Mouse (Mus musculus): Measurements from ENCODE around the gene Ube2g2. TPM values are rescaled to one million over a fixed set of nuclear protein-coding genes. Genes with fewer than 3 reads are reported as not detected.
"Not testable (repeated sequence)": the region's sequence is repeated elsewhere in the genome, so short reads cannot be mapped to it uniquely, and the experiment has no call there.

Gene Ube2g2
- polyA plus RNA-seq, 1 experiment, result 38.8 TPM

- H3K4me1 ChIP-seq (ENCODE audit: control insufficient read depth, insufficient read depth, low read length), result peaks cover 4% of the 10 kb centered on the region
- TF ChIP-seq POLR2A (IDR thresholded peaks at IDR 0.05; ENCODE audit: extremely low read depth, insufficient read depth, low read length), result no peak
- no peak for TF ChIP-seq CTCF (IDR thresholded peaks at IDR 0.05; ENCODE audit: extremely low read depth, insufficient read depth, low read length)
These were observed 64.0 kb downstream of the Ube2g2 start, which contains the start of gene Tspear for GRCm38 (mm10) chr10:77685895-77686664. Tspear (plus strand) TSS chr10:77686569.

GRCm38 (mm10) chr10:77687021-77687420 is 64.9 kb downstream of the Ube2g2 start:
- Histone ChIP-seq H3K4me3 (ENCODE audit: insufficient read depth, low read length) (no peak overlapping the region), H3K4me1 (ENCODE audit: control insufficient read depth, insufficient read depth, low read length) (peaks cover 4% of the 10 kb centered on the region)
- TF ChIP-seq CTCF (IDR thresholded peaks at IDR 0.05; ENCODE audit: extremely low read depth, insufficient read depth, low read length) (no peak), POLR2A (IDR thresholded peaks at IDR 0.05; ENCODE audit: extremely low read depth, insufficient read depth, low read length) (no peak)

More at GRCm38 (mm10) chr10:77685895-77686664, 64.0 kb downstream of the Ube2g2 start, which contains the start of gene Tspear:
- Histone ChIP-seq H3K27ac (ENCODE audit: insufficient read depth, low read length) (no peak within 1 kb of the TSS), H3K4me3 (ENCODE audit: insufficient read depth, low read length) (no peak within 1 kb of the TSS)

DNA sequence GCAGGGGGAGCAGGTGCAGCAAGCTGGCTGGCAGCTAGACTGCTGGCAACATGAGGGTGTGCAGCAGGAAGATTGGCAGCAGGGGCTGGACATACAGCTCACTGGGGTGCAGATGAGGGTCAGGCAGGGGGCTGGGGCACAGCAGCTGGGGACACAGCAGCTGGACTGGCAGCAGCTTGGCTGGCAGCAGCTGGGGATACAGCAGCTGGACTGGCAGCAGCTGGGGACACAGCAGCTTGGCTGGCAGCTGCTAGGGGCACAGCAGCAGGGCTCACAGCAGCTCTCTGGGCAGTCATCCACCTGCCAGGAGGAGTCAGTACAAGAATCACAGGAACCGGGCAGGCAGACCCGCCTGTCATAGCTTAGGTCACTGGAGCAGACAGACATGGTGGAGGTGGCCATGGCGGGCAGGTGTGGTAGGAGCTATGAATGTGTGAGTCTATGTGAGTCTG is 68.3 kb downstream of the Ube2g2 start, which contains the start of gene Gm19402:
Gene Gm19402, minus strand, starts transcription at position 402 of the 452 bp plus-strand sequence.
- not testable (repeated sequence) for H3K4me1 ChIP-seq (ENCODE audit: control insufficient read depth, insufficient read depth, low read length); H3K27ac ChIP-seq (ENCODE audit: insufficient read depth, low read length)

More at GRCm38 (mm10) chr10:77687021-77687420, 64.9 kb downstream of the Ube2g2 start:
- H3K27ac ChIP-seq (ENCODE audit: insufficient read depth, low read length), result no peak overlapping the region

More for the DNA sequence above, 68.3 kb downstream of the Ube2g2 start, which contains the start of gene Gm19402:
- not testable (repeated sequence) for H3K4me3 ChIP-seq (ENCODE audit: insufficient read depth, low read length)

Other genes with a start within 250 kb of the Ube2g2 start
- 105 and 113 TPM in 2 replicates for gene Adarb1, start 204.0 kb upstream of the Ube2g2 start, polyA plus RNA-seq (2012; rRNA removed)
- gene Fam207a, start 106.5 kb upstream of the Ube2g2 start, polyA plus RNA-seq (2012; rRNA removed), result 34.5 and 35.1 TPM in 2 replicates
- gene Itgb2, start 92.0 kb upstream of the Ube2g2 start, polyA plus RNA-seq (2012; rRNA removed), result 6.1 and 7.3 TPM in 2 replicates
- 111 and 113 TPM in 2 replicates for gene Pttg1ip, start 40.6 kb upstream of the Ube2g2 start, polyA plus RNA-seq (2012; rRNA removed)
- gene Sumo3, start 16.2 kb upstream of the Ube2g2 start, polyA plus RNA-seq (2012; rRNA removed), result 270 and 272 TPM in 2 replicates
- 9.3 TPM in 1 of 2 replicates, not detected in the other for gene Gm49325, start 16.1 kb upstream of the Ube2g2 start, polyA plus RNA-seq (2012; rRNA removed)
- 0.29 TPM in 1 of 2 replicates, not detected in the other for gene Tspear, start 64.3 kb downstream of the Ube2g2 start, polyA plus RNA-seq (2012; rRNA removed)
- not detected in 2 replicates for gene Gm19402, start 68.5 kb downstream of the Ube2g2 start, polyA plus RNA-seq (2012; rRNA removed)
- not detected in 2 replicates for gene Gm9508, start 75.0 kb downstream of the Ube2g2 start, polyA plus RNA-seq (2012; rRNA removed)
- not detected in 2 replicates for gene Gm10272, start 84.4 kb downstream of the Ube2g2 start, polyA plus RNA-seq (2012; rRNA removed)
- not detected in 2 replicates for gene Gm10024, start 89.2 kb downstream of the Ube2g2 start, polyA plus RNA-seq (2012; rRNA removed)
- gene Gm10142, start 93.5 kb downstream of the Ube2g2 start, polyA plus RNA-seq (2012; rRNA removed), result not detected in 2 replicates
- gene Krtap12-1, start 98.3 kb downstream of the Ube2g2 start, polyA plus RNA-seq (2012; rRNA removed), result not detected in 2 replicates
- not detected in 2 replicates for gene Gm10100, start 104.2 kb downstream of the Ube2g2 start, polyA plus RNA-seq (2012; rRNA removed)
- gene Gm18596, start 120.4 kb downstream of the Ube2g2 start, polyA plus RNA-seq (2012; rRNA removed), result not detected in 2 replicates
- gene Gm9736, start 129.1 kb downstream of the Ube2g2 start, polyA plus RNA-seq (2012; rRNA removed), result not detected in 2 replicates
- gene Gm3233, start 137.4 kb downstream of the Ube2g2 start, polyA plus RNA-seq (2012; rRNA removed), result not detected in 2 replicates
- not detected in 2 replicates for gene Gm3238, start 149.1 kb downstream of the Ube2g2 start, polyA plus RNA-seq (2012; rRNA removed)
- gene Gm7138, start 154.7 kb downstream of the Ube2g2 start, polyA plus RNA-seq (2012; rRNA removed), result not detected in 2 replicates
- gene Gm3250, start 160.3 kb downstream of the Ube2g2 start, polyA plus RNA-seq (2012; rRNA removed), result not detected in 2 replicates
- not detected in 2 replicates for gene Gm7137, start 165.9 kb downstream of the Ube2g2 start, polyA plus RNA-seq (2012; rRNA removed)
- gene Gm9639, start 172.8 kb downstream of the Ube2g2 start, polyA plus RNA-seq (2012; rRNA removed), result not detected in 2 replicates
- not detected in 2 replicates for gene Gm19668, start 176.9 kb downstream of the Ube2g2 start, polyA plus RNA-seq (2012; rRNA removed)
- gene Gm9507, start 189.6 kb downstream of the Ube2g2 start, polyA plus RNA-seq (2012; rRNA removed), result not detected in 2 replicates
- not detected in 2 replicates for gene Gm2696, start 192.4 kb downstream of the Ube2g2 start, polyA plus RNA-seq (2012; rRNA removed)
- gene Krtap10-4, start 204.8 kb downstream of the Ube2g2 start, polyA plus RNA-seq (2012; rRNA removed), result not detected in 2 replicates
- not detected in 2 replicates for gene Krtap10-10, start 213.7 kb downstream of the Ube2g2 start, polyA plus RNA-seq (2012; rRNA removed)
- not detected in 2 replicates for gene Gm36176, start 224.5 kb downstream of the Ube2g2 start, polyA plus RNA-seq (2012; rRNA removed)
- gene Gm10318, start 230.6 kb downstream of the Ube2g2 start, polyA plus RNA-seq (2012; rRNA removed), result 0.15 TPM in 1 of 2 replicates, not detected in the other
- not detected in 2 replicates for gene Gm3285, start 239.7 kb downstream of the Ube2g2 start, polyA plus RNA-seq (2012; rRNA removed)